Mouse (Mus musculus): ENCODE results near the gene Hspb9.

Hspb9 gene

GRCm38 (mm10) chr11:100735134-100735865 lies 21.6 kb downstream of the Hspb9 start:
- Histone ChIP-seq H3K36me3 (ENCODE audit: control insufficient read depth, insufficient read depth, low read length, poor library complexity, severe bottlenecking) (no peaks in the 10 kb centered on the region), H3K27me3 (ENCODE audit: control insufficient read depth, insufficient read depth, low read length, poor library complexity, severe bottlenecking) (no peaks in the 10 kb centered on the region)
- DNase-seq (ENCODE audit: low read depth, low spot score), result peak; percentile 41

DNA sequence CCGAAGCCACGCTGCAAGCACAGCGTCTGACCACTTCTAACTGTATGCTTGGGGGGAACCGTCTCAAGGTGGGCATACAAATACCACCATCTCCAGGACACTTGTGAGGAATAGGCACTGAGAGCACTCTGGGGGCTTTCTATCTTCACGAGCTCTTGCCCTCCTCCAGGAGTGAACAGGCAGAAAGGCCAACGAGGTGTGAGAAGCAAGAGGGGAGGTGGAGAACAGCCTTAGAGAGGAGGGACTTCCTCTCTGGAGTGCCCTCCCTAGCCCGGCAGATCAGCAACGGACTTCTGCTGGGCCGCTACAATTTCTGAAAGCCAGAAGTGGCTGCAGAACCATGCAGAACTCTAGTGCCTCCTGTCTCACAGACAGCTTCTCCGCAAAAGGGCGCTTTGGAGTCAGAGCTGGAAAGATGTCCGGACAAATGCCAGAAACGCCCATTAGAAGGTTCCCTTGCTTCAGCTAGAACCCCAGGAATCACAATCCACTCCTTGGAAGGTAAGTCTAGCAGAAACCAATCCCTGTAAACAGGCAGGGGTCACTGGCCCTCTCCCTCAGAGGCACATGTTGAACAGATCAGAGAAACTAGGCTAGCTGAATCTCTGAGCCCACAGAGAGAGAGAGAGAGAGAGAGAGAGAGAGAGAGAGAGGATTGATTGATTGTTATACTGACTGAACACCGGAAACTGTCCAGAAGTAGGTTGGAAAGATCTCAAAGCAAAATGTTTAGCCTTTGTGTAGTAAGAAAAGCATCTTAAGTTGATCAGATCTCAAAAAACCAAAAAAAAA lies 22.5 kb downstream of the Hspb9 start:
- DNase-seq (ENCODE audit: low read depth, low spot score), result peak; percentile 36
- Histone ChIP-seq H3K27me3 (ENCODE audit: control insufficient read depth, insufficient read depth, low read length, poor library complexity, severe bottlenecking) (no peaks in the 10 kb centered on the region), H3K36me3 (ENCODE audit: control insufficient read depth, insufficient read depth, low read length, poor library complexity, severe bottlenecking) (no peaks in the 10 kb centered on the region)

DNA sequence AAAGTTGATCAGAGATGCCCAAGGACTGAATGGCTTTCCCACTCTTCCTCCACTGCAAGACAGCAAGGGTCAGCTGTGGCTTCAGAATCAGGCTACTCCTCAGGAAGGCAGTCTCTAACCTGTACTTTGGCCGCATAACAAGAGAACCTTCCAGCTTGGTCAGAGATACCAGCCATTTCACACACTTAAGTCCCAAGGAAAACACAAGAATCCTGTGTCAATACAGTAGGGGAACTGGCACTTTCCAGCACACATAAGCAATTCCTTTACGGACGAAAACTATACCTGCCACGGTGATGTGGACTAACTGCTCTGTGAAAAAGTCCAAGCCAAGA lies 23.1 kb downstream of the Hspb9 start:
- Histone ChIP-seq H3K36me3 (ENCODE audit: control insufficient read depth, insufficient read depth, low read length, poor library complexity, severe bottlenecking) (no peaks in the 10 kb centered on the region), H3K27me3 (ENCODE audit: control insufficient read depth, insufficient read depth, low read length, poor library complexity, severe bottlenecking) (no peaks in the 10 kb centered on the region)
- DNase-seq (ENCODE audit: low read depth, low spot score), result no peak

- H3K36me3 ChIP-seq (ENCODE audit: control insufficient read depth, insufficient read depth, low read length, poor library complexity, severe bottlenecking), result no peaks in the 10 kb centered on the region
Observed at GRCm38 (mm10) chr11:100737105-100737733, 23.6 kb downstream of the Hspb9 start.

GRCm38 (mm10) chr11:100738066-100738604 lies 24.5 kb downstream of the Hspb9 start, which contains the start of gene Rab5c:
Rab5c (minus strand) TSS chr11:100738215.
- no peaks in the 10 kb centered on the region for H3K36me3 ChIP-seq (ENCODE audit: control insufficient read depth, insufficient read depth, low read length, poor library complexity, severe bottlenecking)
- H3K27me3 ChIP-seq (ENCODE audit: control insufficient read depth, insufficient read depth, low read length, poor library complexity, severe bottlenecking), result no peaks in the 10 kb centered on the region
- peak; percentile 98 for DNase-seq (ENCODE audit: low read depth, low spot score)

More at GRCm38 (mm10) chr11:100737105-100737733, 23.6 kb downstream of the Hspb9 start:
- H3K27me3 ChIP-seq (ENCODE audit: control insufficient read depth, insufficient read depth, low read length, poor library complexity, severe bottlenecking), result no peaks in the 10 kb centered on the region
- peak; percentile 33 for DNase-seq (ENCODE audit: low read depth, low spot score)

DNA sequence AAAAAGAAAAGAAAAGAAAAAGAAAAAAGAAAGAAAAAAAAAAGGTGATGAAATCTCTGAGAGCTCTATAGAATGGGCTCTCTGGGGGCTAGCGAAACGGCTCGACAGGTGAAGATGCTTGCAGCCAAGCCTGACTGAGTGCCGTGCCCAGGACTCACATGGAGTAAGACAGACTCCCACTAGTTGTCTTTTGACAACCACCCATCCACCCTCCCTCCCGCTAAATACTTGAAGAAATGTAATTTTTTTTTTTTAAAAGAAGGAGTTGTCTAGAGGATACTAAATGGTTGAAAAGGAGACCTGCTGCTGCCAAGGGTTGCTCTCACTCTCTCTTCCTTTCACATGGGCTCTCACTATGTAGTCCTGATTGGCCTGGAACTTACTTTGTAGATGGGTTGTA lies 25.1 kb downstream of the Hspb9 start:
- no peak for DNase-seq (ENCODE audit: low read depth, low spot score)
- Histone ChIP-seq H3K36me3 (ENCODE audit: control insufficient read depth, insufficient read depth, low read length, poor library complexity, severe bottlenecking) (no peaks in the 10 kb centered on the region), H3K27me3 (ENCODE audit: control insufficient read depth, insufficient read depth, low read length, poor library complexity, severe bottlenecking) (no peaks in the 10 kb centered on the region)

DNA sequence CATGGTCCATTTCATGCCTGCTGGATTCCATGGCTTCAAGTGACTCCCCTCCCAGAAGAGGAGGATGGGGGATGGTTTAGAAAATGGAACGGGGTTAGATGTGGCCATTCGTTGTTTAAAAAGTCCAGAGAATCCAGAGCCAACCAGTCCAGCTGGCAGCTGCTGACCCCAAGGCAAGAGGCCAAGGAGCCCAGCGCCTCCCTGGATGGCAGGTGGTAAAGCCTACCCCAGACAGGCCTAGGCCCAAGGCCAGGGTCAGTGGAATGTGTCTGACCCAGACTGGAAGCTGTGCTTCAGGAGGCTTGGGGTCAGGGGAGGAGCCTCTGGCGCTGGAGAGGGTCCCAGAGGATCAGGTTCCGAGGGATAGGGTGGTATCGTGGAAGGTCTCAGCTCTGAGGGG lies 27.7 kb downstream of the Hspb9 start:
- no peak for DNase-seq (ENCODE audit: low read depth, low spot score)
- H3K36me3 ChIP-seq (ENCODE audit: control insufficient read depth, insufficient read depth, low read length, poor library complexity, severe bottlenecking), result no peaks in the 10 kb centered on the region
- no peaks in the 10 kb centered on the region for H3K27me3 ChIP-seq (ENCODE audit: control insufficient read depth, insufficient read depth, low read length, poor library complexity, severe bottlenecking)

DNA sequence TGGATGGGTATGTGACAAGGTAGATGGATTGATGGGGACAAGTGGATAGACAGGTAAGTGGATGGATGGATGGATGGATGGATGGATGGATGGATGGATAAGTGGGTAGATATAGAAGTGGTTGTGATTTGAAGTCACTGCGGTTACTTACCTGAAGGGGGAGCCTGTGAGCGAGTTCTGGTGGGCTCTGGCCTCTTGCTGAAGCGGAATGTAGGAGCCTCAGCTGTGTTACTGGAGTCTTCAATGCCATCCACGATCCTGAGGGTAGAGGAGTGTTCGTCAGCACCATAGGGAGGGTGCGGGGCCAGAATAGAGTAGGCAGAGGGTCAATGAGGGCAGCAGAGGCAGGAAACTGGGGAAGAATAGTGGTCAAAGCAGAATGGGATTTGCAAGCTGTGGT lies 31.4 kb downstream of the Hspb9 start:
- DNase-seq (ENCODE audit: low read depth, low spot score), result peak; percentile 83
- no peaks in the 10 kb centered on the region for H3K27me3 ChIP-seq (ENCODE audit: control insufficient read depth, insufficient read depth, low read length, poor library complexity, severe bottlenecking)

DNA sequence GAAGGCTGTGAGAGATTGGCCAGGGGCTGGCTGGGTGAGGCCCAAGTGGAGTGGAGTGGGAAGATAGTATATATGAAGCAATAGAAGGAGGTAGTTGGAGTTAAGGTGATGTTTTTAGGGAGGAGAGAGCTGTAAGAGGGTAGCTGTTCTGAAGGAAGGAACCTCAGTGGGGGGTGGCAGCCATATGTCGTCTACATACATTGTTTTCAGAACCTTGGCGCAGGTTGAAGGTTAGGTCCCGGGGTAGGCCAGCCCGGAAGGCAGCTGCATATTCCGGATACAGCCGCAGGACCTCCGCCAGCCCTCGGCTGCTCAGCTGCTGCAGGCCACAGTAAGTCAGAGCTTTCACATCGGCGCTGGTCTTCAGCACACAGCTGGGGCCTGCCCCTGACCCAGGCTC lies 32.9 kb downstream of the Hspb9 start:
- no peak for DNase-seq (ENCODE audit: low read depth, low spot score)
- H3K27me3 ChIP-seq (ENCODE audit: control insufficient read depth, insufficient read depth, low read length, poor library complexity, severe bottlenecking), result no peaks in the 10 kb centered on the region
- H3K36me3 ChIP-seq (ENCODE audit: control insufficient read depth, insufficient read depth, low read length, poor library complexity, severe bottlenecking), result no peaks in the 10 kb centered on the region; the same call in 1 of the 2 replicates

More for the DNA sequence above, 31.4 kb downstream of the Hspb9 start:
- no peaks in the 10 kb centered on the region; the same call in 1 of the 2 replicates for H3K36me3 ChIP-seq (ENCODE audit: control insufficient read depth, insufficient read depth, low read length, poor library complexity, severe bottlenecking)

DNA sequence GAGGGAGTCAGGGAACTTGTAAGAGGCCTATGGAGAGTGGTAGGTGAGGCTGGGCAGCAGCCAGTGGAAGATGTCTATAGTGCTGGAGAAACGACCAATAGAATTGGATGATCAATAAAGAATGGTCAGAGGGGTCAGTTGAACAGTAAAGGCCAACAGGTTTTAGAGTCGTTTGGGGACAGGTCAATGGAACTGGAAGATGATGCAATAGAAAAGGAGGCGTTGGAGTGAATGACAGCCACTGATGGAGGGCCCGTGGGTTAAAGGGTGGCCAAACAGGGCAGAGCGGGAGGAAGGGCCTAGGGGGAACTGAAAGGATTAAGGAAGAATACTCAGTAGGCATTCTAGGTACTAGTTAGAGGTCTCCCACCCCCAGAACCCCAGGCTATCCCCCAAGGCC lies 33.5 kb downstream of the Hspb9 start:
- H3K27me3 ChIP-seq (ENCODE audit: control insufficient read depth, insufficient read depth, low read length, poor library complexity, severe bottlenecking), result no peaks in the 10 kb centered on the region
- H3K36me3 ChIP-seq (ENCODE audit: control insufficient read depth, insufficient read depth, low read length, poor library complexity, severe bottlenecking), result no peaks in the 10 kb centered on the region; the same call in 1 of the 2 replicates

GRCm38 (mm10) chr11:100748620-100749019 lies 35.0 kb downstream of the Hspb9 start:
- no peaks in the 10 kb centered on the region for H3K27me3 ChIP-seq (ENCODE audit: control insufficient read depth, insufficient read depth, low read length, poor library complexity, severe bottlenecking)
- no peaks in the 10 kb centered on the region; the same call in 1 of the 2 replicates for H3K36me3 ChIP-seq (ENCODE audit: control insufficient read depth, insufficient read depth, low read length, poor library complexity, severe bottlenecking)
- no peak for DNase-seq (ENCODE audit: low read depth, low spot score)

More for the DNA sequence above, 33.5 kb downstream of the Hspb9 start:
- DNase-seq (ENCODE audit: low read depth, low spot score), result no peak

DNA sequence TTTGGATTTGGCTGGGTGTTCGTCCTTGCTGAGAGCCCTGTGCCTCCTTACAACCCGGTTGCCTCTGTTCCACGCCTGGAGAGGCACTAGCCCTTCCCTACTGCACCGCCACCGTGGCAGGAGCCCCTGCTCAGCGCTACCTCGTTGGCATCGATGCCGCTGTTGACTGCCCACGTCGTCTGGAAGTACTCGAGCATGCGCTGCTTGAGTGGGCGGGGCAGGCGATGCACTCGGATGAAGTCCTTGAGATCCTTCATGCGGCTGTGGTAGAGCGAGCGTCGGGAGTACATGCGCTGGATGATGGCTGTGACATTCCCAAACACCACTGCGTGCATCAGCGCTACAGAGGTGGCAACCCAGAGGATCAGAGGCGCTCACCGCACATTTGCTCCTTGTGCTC lies 35.8 kb downstream of the Hspb9 start:
- no peak for DNase-seq (ENCODE audit: low read depth, low spot score)
- H3K27me3 ChIP-seq (ENCODE audit: control insufficient read depth, insufficient read depth, low read length, poor library complexity, severe bottlenecking), result no peaks in the 10 kb centered on the region
- no peaks in the 10 kb centered on the region; the same call in 1 of the 2 replicates for H3K36me3 ChIP-seq (ENCODE audit: control insufficient read depth, insufficient read depth, low read length, poor library complexity, severe bottlenecking)

DNA sequence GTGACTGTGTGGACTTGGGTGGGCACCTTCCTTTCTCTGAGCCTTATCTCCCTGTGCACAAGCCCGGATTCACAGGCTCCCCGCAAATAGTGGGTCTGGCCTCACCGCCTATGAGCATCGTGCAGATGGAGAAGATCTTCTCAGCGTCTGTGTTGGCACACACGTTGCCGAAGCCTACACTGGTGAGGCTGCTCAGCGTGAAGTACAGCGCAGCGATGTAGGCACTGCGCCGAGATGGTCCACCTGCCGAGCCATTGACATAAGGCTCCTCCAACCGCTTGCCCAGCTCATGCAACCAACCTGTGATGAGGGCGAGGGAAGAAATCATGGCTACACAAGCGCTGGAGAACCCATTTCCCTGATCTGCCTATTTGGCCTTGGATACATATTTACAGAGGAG lies 36.5 kb downstream of the Hspb9 start:
- Histone ChIP-seq H3K36me3 (ENCODE audit: control insufficient read depth, insufficient read depth, low read length, poor library complexity, severe bottlenecking) (no peaks in the 10 kb centered on the region; the same call in 1 of the 2 replicates), H3K27me3 (ENCODE audit: control insufficient read depth, insufficient read depth, low read length, poor library complexity, severe bottlenecking) (no peaks in the 10 kb centered on the region)
- DNase-seq (ENCODE audit: low read depth, low spot score), result no peak

DNA sequence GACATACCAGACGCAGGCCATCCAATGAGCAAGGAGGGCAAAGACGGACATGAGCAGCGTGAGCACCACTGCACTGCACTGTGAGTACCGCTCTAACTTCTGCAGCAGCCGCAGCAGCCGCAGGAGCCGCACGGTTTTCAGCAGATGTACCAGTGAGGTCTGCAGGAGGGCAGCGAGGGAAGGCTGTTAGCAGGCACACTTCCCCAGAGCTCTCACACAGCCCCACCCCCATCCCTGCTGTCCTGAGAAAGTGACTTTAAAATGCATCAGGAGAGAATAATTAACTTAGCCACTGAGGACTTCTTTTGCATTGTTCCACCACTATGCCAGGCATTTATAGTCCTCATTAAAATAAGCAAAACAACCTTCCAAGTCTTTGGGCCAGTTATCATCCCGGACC lies 38.6 kb downstream of the Hspb9 start:
- Histone ChIP-seq H3K27me3 (ENCODE audit: control insufficient read depth, insufficient read depth, low read length, poor library complexity, severe bottlenecking) (no peaks in the 10 kb centered on the region), H3K36me3 (ENCODE audit: control insufficient read depth, insufficient read depth, low read length, poor library complexity, severe bottlenecking) (no peaks in the 10 kb centered on the region)
- no peak for DNase-seq (ENCODE audit: low read depth, low spot score)
